Mouse (Mus musculus) naive thymus-derived CD4-positive, alpha-beta T cell, adult 2 months (primary cell): Measurements from ENCODE around the gene Nubpl.

Source experiments
- DNase-seq: peaks from one replicate; pipeline ENCODE4 v3.0.0-alpha.2; 2011; ENCODE audit warnings: low read depth

Gene Nubpl

DNA sequence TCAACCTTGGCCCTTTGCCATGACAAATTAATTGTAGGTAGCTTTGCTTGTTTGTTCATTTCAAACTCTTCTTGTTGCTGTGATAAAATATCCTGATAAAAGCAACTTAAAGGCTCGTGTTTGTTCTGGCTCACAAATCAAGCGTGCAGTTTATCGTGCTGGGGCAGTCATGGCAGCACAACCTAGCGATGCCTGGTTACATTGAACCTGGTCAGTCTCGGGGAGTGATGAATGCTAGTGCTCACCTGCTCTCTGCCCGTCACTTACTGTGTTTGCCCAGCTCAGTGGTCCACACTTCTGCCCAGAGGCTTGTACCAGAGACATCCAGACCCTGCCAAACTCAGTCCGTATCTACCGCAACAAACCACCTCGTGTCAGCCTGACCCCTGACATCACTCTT is 149.9 kb downstream of the Nubpl start:
- no peak for DNase-seq

DNA sequence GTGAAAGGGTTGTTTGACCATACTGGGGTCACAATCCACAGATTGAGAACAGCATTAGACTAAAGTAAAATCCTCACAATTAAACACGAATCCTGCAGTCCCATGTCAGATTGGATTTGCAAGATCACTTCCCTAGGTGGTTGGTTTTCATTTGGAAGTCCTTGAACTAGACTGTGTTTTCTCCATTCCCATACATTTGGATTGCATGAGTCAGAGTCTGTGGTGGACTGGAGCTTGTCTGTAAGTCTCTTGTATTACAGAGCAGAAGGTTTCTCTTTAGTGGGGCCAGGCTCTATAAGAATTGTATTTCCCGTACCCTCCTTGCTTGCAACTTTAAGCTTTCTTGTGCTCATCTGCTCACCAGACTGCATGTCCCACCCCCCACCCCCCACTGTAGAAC is 151.0 kb downstream of the Nubpl start:
- DNase-seq = no peak

DNA sequence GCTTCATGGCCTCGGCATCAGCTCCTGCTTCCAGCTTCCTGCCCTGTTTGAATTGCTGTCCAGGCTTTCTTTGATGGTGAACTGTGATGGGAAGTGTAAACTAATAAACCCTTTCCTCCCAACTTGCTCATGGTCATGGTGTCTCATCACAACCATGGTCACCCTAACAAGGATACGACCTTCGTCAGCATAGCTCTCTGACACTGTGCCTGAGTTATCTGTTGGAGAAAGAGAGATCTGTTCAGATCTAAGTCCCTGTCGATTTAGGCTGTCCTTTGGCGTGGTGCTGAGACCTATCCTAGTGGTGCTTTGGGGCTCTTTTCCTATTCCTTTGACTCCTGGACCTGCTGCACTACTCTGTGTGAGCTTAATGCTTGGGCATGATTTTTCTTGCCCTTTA is 156.6 kb downstream of the Nubpl start:
- DNase-seq = no peak

DNA sequence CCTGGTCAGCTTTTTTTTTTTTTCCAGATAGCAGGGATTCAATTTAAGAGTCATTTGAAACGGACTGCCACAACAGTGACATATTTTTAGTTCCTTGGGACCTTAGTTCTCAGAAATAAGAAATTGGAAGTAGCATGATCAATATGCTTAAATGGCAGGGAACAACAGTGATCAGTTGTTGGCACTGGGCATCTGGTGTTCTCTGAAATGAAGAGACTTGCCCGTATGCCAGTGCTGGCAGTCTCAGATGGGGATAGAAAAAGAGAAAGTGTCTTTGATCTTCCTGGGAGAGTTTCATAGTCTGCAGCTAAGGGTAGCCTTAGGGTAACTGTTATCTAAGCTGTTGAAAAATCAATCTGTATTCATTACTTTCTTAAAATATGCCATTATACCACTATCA is 170.6 kb downstream of the Nubpl start:
- no peak for DNase-seq

DNA sequence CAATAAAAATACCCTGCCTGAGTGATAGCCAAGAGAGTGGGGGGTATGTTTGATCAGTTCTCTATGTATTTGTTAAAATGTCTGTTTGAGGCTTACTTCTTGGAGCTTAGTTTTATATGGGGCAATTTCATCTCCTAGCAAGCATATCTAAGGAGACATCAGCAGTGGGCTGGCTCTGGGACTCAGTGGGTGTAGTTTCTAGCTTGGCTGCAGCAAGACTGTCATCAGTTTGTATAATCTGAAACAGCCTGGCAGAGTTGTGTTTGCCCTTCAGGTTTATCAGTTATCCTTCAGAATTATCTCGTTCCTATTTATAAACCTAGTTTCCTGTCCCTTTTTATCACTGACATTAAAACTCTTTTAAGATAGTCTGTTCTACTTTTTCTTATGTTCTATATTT is 175.3 kb downstream of the Nubpl start:
- DNase-seq = no peak

DNA sequence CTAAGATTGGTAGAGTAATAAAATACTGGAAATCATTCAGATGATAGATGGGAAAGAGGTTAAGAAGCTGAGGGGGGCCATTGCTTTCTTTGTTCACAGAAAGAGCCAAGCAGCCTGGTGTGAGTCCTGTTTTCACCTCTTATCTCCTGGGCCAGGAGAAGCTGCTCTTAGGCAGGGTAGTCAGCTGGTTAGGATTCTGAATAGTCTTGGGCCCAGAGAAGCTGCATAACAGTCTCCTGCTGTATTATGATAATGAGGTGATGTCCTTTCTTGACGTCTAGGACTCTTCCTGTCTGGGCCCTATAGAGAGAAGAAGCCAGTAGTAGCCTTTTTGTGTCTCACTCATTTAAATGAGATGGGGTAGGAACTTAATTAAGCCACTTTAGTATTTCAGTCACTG is 178.8 kb downstream of the Nubpl start:
- no peak for DNase-seq

DNA sequence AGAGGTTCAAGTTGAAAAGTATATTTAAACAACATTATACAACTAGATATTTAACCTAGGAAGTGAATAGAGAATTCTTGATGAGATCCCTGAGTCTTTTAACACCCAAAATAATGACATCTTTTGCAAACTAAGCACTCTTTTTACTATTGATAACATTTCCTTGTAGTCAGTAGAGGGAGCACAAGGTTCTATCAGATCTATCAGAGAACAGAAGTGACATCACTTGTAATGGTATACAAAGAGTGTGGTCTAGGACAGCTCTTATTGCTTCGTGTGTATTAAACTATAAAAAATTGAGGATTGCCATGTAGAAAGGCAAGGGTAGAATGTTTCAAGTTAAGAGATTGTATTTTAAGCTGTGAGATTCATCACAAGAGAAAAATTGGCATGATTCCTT is 183.7 kb downstream of the Nubpl start:
- DNase-seq = no peak

DNA sequence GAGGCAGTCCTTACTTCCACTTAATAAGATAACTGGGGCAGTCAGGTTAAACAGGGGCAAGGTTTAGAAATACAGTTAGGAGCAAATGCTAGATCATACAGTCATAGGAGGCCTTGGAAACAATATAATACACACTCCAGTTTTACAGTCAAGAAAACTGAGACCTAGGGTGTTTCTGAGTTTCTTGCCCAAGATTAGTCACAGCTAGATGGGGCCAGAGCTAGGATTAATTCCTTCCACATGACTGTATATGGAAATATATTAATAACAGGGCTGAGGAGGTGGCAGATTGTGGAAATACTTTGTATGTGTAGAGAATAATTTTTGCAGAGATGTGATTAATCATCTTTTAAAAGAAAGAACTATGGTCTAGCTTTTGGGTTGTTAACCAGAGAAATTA is 186.9 kb downstream of the Nubpl start:
- no peak for DNase-seq

DNA sequence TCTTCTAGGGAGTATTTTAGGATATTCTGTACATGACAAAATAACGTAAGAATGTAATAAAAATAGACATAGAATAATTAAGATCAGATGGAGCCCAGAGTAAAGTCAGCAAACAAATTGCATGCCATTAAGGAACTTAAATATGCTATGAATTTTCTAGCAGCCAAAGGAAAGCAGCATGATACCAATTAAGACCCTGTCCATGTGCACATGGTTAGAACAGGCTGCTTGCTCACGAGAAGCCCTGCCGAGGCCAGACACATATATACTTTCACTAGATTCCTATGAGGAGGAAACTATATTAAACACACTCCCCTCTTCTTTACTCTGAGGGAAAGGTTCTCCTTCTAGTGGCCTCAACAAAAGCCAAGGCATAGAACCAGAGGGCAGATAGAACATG is 189.3 kb downstream of the Nubpl start:
- no peak for DNase-seq

DNA sequence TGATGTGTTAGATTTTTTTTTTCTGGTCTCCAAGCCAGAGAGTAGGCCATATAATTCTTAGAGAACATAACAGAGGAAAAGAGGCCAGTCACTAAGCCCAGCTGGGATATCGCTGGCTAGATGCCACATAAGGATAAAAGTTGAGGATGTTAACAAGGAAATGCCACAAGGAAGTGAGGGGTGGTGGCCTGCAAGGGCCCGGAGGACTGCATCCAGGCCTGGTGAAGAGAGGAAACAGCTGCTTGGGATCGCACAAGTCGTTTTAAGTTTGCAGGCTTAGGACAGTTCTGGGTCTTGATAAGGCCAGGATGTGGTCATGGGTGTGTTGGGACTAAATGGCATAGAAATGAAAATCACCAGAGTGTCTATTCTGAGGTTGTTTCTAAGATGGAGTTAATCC is 191.0 kb downstream of the Nubpl start:
- DNase-seq = no peak

DNA sequence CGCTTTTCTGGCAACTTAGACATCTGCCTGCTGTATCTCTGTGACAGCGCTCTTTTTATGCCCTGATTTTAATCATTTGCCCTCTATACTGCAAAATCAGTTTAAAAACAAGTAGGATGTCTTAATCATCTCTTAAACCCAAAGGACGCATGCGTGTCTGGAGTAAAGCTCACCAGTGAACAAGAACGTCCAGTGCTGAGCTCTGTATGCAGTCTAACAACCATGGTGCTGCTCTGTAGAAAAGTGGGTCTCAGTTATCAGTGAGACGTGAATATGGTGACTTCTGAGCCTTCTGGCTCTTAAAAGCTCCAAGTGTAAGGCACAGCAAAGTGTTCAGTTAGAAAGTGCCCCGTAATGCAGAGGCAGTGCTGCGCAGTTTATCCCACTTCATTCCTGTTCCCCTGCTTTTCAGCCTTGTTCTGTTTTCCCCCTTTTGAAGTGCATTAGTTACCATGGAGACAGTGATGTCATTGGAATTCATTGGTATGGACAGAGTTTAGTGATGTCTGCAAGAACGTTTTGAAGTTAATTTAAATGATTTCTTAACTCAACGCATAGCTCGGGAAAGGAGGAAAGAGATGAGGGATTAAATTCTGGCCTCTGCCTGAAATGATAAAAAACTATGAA is 191.5 kb downstream of the Nubpl start:
- no peak for DNase-seq

DNA sequence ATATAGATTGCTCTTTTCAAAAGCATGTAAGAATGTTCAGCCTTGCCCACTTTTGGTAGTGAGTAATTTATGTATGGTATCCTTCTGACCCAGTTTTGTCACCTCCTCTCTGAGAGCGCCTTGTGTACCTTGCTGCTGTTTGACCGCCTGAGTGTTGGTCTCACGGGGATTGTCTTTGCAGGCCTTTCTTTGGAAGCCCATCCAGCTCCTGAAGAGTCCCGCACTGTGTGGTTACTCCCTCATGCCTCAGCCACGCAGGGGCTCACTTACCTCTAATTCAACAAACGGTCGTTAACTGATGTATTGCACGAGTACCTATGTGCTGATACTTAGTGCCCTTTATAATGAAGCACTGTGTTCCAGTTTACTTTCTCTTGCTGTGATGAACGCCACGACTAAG is 192.1 kb downstream of the Nubpl start:
- DNase-seq = no peak

DNA sequence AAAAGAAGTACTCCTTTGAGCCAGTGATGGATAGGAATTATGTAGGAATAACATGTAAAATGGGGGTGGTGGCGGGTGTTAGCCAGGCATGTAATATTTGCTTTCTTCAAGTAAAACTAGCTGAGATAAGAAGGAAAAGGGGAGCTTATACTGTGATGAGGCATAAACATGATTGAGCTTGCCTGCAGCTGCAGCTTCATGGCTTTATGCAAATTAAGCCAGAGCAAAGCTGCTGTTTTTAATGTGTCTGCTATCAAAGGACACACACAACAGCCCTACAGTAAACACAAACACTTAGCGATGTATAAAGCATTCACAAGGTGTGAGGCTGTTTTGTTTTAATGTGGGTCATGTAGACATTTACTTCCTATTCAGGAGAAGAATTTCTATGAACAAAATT is 196.4 kb downstream of the Nubpl start:
- no peak for DNase-seq

DNA sequence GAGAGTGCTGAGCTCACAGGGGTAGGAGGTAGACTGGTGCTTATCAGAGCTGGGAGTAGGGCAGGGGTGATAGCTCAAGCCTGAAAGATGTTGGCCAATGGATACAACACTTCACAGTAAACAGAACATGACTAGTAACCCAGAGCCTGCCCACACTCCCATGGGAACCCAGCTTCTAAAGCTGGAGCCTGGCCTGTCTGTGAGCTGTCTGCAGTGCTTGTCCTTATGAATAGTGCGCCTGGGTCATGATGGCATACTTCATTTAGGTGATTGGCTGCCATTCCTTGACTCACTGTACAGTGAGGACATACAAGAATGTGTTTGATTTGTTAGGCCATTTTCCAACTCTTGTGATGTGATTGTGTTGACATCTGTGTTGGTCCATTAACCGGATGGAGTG is 200.5 kb downstream of the Nubpl start:
- no peak for DNase-seq

DNA sequence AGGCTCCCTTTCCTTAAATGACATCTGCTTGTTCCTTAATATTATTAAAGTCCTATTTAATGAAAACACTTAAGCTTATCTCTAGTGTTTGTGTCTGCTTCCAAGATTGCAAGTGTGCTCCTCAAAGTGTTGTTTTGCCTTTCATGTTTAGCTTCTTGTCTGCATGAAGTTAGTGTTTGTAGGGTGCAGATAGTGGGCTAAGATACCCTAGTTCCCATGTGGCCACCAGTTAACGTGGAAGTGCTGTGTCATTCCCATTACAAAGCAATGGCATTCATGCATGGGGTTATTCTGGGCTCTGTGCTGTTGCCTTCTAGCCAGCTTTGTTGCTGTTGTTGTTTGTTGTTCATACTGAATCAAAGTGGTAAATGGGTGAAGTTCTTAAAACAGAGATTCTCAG is 201.1 kb downstream of the Nubpl start:
- no peak for DNase-seq

DNA sequence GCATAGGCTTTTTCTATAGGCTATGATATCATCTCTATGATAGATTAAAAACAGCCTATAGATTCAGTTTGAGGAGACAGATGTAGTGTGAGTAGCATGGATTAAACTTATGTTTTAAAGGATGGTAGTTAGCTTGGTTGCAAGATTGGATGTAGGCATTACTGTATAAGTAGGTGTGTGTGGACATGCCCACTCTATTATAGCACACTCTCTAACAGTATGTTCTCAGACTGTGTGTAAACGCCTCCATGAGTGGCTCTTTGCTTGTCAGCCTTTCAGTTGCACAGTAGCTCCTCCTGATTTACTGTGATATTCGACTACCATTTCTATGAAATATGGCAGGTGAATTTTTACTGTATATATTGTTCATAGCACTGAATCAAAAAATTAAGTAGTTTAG is 205.4 kb downstream of the Nubpl start:
- no peak for DNase-seq

DNA sequence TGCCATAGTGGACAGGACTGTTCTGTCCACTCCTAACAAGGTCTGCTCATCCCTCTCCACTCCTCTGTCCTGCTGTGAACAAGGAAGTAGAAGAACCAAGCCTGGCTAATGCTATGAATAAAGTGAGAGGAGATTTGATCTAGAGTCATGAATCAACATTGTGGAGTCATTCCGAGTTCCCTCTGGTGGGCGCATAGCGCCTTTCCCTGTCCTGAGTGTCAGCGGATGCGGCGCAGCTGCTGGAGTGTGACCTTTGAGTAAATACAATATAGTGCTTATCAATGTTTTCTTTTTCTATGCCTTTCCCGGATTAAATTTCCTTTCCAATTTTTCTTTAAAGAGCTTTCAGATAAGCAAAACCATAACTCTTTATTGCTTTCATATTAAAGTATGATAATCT is 208.8 kb downstream of the Nubpl start:
- no peak for DNase-seq

DNA sequence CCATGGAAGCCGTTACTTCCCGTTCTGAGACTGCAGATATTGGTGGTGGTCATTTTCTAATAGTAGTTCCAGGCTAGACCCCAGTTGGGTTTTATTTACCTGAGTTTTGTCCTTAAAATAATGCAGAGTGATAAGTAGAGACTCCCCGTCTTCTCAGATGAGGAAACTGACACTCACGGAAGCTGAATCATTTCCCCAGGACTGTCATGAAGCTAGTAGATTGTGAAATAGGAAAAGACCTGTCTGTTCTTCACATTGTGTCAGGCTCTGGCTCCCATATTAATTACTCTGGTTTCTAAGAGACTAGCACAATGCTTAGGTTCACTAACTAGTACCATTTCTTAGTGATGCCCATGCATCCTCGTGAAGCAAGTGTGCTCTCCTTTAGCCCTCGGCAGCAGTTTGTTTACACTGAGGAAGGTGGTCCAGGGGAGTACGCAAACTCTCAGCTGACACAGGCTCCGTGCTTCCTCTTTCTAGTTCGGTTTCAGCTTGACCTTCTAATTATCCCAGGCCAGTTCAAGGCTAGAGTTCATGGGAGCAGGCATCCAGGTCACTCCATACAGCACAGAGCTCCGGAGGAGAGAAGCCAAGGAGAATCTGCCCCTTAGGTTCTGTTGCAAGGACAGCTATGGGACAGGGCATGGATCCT is 209.9 kb downstream of the Nubpl start:
- no peak for DNase-seq

DNA sequence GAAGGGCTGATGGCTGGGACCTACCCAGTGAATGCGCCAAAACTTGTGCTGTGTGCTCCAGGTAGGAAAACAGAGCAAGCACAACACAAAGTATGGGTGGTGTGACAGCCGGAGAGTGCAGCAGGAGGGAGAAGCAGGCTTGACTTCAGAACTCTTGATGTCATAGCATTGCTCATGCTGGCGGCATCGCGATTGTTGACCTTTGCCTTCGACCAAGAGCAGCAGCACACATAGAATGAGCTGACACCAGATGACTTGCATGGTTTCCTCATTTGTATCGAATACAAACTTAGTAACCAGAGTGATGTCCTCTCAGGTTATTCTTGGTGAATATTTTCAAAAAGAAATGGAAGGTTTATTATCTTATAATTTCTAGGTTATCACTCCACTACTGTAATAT is 211.1 kb downstream of the Nubpl start:
- no peak for DNase-seq

DNA sequence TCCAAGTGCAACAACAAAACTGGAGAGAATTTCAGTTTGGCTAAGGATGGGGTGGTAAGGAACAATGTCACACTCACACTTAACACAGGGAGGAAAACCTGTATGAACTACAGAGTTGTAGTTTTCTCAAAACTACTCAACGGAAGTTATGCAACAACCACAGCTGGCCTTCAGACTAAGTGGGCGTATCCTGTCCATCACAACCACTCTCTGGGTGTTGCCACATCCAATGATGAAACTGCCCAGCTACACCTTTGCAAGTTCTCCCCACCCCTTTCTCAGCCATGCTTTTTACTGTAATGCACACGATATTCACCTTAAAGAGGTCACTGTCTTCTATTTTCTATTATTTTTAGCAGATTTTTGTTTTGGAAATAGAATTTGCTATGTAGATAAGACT is 217.3 kb downstream of the Nubpl start:
- no peak for DNase-seq

DNA sequence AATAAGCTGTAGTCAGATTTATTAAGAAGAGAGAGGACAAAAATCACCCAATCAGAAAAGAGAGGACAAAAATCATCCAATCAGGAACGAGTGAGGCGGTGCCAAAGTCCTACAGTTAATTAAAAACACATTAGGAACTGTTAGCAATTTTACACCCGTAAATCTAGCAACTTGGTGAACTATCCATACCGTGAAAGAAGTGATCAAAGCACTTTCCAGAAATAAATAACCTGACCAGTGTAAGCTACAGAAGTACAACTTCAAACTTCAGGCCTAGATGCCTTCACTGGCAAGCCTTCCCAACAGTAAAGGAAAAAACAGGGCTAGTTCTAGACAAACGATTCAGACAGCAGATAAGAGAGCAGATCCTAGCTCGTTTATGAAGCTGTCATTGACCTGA is 220.1 kb downstream of the Nubpl start:
- no peak for DNase-seq

DNA sequence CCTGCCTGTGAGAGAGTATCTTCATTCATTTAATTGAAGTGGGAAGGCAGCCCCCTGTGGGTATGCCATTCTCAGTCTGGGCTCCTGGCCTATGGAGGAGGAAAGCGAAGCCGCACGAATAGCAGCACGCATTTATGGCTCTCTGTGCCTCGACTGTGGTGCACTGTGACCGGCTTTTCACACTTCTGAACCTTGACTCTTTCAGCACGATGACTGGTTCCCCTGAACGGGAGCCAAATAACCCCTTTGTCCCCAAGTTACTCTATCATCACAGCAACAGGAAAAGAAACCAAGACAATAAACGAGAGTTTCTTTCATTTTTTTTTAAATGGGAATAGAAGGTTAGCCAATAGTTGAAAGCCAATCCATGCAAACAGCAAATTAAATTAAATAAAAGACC is 220.9 kb downstream of the Nubpl start:
- no peak for DNase-seq

DNA sequence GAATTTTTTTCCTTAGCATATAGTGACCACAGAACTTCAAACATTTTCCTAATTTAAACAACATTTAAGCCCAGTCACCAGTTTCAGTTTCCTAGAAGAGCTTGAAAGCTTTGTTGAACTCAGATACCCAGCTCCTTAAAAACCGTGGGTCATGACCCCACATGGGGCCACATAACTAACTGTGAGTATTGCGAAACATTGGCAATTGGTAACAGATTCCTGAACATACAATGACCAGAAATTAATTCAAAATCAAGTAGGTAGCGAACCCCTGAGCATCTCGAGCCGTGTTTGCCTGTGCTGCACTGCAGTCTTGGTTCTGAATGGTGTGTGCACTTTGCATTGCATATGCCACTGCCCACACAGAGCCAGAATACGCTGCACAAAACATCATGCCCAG is 221.6 kb downstream of the Nubpl start:
- no peak for DNase-seq

DNA sequence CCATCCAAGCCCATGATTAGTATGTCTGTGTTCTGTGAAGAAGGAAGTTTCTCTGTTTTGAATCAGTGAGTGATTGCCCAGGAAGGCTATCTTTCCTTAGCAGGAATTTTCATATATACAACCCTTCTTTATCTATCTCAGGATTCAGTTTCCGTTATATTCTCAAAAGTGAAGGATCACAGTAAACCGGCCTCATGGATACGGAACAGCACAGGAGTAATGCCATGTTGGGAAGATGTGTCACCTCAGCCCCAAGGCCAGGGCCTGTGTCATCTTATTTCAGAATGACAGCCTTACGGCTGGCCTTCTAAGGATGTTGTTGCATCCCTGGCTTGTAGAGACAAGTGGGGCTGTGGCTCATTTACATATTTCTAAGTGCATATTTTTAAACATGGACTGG is 231.0 kb downstream of the Nubpl start:
- DNase-seq = no peak
